Mouse (Mus musculus) cerebellum, adult 18-20 months (tissue): ENCODE data around the gene Tln2.

Experiments
- DNase-seq, 2 experiments: peaks; one replicate each; pipeline ENCODE4 v3.0.0; 2021

Tln2 gene

GRCm38 (mm10) chr9:67463440-67464122, 95.9 kb downstream of the Tln2 start:
- DNase-seq: no peak

DNA sequence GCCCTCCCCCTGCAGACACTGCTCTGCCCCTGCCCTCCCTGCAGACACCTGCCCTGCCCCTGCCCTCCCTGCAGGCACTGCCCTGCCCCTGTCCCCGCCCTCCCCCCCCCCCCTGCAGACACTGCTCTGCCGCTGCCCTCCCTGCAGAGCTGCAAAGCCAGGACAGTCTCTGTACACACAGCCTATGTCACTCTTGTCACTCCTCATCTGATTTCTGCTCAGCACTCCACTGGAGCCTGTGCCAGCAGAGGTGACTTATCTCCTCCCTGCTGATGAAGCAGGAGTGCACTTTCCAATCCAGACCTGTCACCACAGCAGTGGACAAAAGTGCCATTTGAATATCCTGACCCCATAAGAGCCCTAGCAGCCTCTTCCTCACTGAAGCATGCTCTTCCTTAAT, 118.0 kb downstream of the Tln2 start:
- no peak for DNase-seq

DNA sequence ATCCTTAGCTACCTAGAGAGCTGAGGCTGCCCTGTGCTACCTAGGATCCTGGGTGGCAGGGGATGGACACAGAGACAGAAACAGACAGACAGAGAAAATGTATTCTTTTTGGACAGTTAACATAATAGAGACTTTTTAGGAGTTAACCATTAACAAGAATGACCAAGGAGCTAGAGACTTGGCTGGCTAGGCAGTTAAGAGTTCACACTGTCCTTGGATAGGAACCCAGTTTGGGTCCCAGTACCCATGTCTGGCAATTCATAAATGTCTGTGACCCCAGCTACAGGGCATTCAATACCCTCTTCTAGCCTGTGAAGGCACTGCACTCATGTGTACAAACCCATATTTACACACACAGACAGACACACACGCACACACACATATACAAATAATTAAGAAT, 122.0 kb downstream of the Tln2 start:
- DNase-seq: no peak

DNA sequence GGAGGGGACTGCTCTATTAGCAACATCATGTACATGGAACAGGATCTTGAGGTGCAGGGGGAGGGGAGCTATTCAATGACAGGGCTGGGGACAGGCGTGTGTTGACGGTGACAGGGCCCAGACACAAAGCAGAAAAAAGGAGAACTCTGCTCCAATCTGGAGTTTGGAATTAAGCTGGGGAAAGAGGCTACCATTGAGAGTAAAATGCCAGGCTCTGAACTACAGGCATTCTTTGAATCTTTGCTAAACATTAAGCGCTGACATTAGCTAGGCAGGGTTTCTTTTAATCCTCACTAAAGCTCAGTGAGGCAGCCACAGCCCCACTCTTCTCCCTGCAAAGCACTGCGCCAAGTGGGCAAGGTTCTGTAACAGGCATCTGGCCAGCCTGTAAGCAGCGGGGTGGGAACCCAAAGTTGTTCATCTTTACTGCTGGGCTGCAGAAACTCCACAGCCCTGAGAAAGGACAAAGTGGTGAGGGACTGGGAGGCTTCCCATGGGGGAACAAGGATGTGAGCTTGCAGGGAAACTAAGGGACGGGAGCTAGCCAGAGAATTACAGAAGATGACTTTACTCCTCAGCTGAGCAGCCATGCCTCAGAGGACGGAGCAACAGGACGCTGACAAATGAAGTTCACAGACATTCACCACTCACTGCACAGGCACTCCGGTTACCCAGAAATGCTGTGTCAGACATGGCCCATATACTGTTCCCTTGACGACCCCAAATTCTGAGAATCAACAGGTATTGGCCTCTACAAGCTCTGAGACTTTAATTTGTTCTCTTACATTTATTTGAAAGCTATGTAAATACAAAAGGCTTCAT, 124.0 kb downstream of the Tln2 start:
- peak in 1 of 2 experiments; percentile 8 for DNase-seq

- DNase-seq: no peak
Measured at GRCm38 (mm10) chr9:67429199-67429892, 130.2 kb downstream of the Tln2 start.

DNA sequence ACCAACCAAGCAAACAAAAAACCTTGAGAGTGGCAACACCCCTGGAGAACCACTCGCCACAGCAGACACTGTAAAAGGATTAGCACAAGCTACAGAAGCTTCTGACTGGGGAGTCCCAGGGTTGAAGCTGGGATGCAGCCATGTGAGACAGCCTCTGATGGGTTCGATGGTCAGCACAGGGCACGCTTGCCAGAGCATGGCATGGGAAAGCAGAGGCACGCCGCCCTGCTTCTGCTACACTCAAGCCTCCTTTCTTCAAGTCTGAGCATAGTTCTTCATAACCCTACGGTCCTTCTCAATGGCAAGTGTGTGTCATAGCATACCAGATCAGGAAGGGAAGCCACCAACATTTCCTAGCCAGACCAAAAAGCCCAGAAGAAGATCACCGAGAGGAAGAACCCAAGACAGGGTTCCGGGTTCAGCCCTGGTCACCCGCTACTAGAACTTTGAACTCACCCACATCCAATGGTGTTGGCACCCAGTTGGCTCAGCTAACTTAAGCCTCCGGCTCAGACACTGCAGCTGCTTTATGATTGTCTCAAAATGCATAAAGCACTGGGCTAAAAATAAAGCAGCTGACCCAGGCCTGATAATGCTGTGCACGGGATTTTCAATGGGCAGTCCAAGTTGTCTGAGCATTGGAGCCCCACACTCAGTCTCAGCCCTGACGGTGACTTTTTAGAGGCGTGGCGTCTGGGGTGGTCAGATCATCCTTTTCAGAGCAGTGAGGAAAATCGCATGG, 131.0 kb downstream of the Tln2 start:
- no peak for DNase-seq

DNA sequence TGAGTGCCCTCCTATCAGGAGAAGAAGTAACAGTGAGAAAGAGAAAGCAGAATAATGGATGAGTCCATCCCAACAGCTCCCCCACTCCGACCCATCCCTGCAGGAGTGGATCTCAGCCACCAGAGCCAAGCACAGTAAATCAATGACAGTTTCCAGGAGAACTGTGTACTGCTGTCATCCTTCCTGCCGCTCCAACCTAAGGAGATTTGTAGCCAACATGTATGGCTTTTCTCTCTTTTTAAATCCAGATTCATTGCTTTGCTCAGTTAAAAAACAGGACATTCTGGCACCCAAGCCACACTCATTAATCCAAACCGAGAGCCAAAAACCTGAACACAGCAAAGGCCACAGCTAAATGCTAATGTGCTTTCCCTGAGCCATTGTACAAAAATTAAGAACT, 133.2 kb downstream of the Tln2 start:
- no peak for DNase-seq

DNA sequence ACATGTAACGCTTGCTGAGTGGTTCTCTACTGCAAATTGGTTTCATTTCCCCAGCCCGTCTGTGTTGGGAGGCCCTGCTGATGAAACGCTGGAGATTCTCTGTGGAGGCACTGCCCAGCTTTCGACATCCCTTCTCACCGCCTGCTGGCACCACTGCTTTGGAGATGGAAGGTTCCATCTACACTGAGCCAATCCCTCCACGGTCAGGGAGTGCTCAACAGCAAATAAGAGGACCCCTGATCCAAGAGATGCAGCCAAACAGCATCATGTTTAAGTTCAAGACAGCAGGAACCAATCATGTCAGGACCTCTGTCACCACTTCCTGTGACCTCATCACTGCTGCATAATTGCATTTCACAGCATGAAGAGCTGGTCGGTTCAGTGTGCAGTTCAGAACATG, 135.4 kb downstream of the Tln2 start:
- no peak for DNase-seq

DNA sequence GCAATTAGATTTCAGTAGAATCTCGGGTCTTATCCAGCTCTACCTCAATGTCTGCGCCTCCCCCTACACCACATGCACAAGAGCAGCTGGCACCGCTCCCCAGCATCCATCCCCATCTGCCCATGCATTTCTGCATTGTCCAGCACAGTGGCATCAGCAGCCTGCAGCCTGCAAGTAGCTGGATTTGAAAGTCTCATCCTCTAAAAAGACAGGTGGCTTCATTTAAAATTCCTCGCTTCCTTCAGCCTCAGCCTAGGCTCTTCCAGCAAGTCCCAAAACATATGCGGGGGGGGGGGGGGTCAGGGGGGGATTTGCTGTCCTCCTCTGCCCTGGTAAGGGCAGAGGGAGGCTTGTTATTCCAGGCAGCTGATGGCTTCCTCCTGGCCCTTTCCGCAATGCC, 141.4 kb downstream of the Tln2 start:
- peak in 1 of 2 experiments; percentile 18 for DNase-seq

GRCm38 (mm10) chr9:67410667-67411066, 148.8 kb downstream of the Tln2 start:
- no peak for DNase-seq

GRCm38 (mm10) chr9:67404736-67405135, 154.8 kb downstream of the Tln2 start:
- DNase-seq: no peak

DNA sequence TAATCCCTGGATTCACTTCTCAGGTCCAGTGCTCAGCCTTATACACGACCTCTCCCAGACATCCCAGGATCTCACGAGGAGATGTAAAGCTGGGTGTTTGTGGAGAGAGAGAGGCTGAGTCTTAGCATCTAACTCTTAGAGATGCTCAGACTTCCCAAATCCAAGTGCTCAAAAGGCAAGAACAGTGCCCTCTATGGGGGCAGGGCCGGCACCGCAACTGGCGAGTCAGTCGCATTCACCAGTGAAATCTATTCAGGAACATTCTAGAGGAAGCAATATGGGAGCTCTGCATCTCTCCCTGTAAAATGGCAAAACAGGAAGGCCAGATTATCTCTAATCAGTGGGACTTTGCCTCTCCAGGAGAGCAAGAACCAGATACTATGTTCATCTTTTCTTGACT, 159.9 kb downstream of the Tln2 start:
- DNase-seq: no peak

DNA sequence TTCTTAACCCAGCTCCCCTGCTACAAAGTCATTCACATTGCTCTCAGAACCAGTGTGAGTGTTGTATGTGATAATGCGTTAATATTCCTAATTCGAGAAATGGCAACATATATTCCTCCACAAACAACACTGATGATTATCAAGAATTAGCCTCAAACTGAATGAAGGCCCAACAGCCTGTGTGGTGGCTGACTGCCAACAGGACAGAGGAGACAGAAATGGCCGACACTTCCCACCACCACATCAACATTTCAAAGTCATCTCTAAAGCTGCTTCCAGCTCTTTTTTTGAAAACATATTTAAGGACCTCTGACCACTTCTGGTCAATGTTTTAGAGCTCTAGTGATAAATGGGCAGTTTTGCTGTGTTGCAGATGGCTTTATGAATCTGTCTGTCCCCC, 161.7 kb downstream of the Tln2 start:
- DNase-seq: no peak

GRCm38 (mm10) chr9:67396446-67396845, 163.1 kb downstream of the Tln2 start:
- DNase-seq: no peak

DNA sequence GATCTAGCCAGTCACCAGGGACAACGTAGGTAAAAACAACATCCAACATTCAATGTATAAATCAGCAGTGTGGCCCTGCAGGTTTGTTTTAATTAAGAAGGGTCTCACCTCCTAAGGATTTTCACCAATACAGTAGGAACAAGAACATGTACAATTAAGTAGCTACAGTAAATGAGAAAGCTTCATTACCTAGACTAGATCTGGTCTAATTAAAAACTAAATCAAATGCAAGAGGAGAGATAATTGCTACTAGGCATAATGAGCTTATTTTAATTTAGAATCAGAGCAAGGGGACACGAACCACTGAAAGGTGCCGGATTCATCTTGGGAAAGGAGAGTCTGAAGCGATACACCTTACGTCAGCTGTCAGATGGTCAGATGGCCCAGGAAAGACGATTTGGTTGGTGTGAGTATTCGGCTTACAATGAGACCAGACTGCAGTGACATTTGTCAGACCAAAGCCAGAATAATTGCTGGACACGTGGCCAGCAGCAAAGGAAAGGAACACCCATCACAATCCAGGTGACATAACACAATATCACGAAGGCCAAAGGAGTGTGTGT, 175.4 kb downstream of the Tln2 start:
- no peak for DNase-seq

DNA sequence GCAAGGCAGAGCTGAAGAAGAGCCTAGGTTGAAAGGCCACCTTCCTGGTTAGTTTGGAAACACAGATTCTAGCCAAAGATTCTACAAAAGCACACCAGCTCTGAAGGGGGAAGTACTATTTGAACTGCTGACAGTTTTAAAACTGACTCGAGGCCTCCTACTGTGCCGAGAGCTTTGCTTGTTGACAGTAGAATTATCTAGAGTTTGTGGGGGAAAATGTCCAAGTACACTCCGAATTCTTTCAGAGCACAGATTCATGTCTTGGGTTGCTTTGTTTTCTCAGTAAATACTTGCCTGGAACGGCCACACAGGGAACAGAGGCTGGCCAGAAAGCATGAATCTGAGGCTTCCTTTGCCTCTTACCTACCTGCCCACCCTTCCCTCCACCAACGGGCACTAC, 179.4 kb downstream of the Tln2 start:
- DNase-seq: no peak

- DNase-seq: no peak
Measured at GRCm38 (mm10) chr9:67378772-67379171, 180.7 kb downstream of the Tln2 start.

GRCm38 (mm10) chr9:67368078-67368477, 191.4 kb downstream of the Tln2 start:
- no peak for DNase-seq

DNA sequence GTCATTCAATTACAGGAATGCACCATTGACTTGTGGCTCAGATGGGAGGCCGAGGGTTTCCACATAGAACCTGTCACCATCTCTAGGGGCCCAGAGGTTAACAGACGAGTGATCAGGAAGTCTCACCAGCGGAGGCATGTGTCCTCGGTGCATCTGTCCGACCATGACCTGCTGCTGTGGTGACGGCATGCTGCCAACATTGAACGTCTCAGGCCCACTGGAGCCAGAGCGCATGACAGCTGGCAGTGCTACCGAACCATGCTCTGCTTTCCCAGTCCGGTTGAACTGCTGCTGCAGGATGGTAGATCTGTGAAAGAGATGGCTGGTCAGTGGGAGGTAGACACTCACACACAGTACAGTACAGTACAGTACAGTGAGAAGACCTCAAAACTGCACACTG, 197.0 kb downstream of the Tln2 start:
- no peak for DNase-seq

- DNase-seq: no peak
Measured at GRCm38 (mm10) chr9:67362053-67362452, 197.4 kb downstream of the Tln2 start.

- no peak for DNase-seq
Measured at GRCm38 (mm10) chr9:67361511-67361910, 198.0 kb downstream of the Tln2 start.

- DNase-seq: no peak
Measured at GRCm38 (mm10) chr9:67354356-67354755, 205.1 kb downstream of the Tln2 start.

DNA sequence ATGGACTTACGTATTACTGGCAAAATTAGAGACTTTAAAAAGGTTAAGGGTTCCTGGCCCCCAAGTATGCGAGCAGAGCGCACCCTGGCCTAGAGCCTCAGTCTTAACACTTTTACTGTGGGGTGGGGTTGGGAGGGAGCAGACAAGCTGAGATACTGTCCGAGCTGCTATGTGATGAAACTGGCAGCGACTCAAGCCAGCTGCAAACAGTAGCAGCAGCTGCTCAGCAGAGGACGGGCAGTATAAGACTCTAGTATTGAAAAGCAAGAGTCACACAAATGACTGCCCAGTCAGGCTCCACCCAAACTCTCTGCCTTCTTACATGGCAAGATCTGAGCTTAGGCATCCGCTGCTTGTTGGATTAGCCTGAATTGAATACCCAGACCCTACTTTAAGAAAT, 206.1 kb downstream of the Tln2 start:
- no peak for DNase-seq
